Mouse (Mus musculus): ENCODE measurements around the gene Arl16. TPM values are rescaled to one million over a fixed set of nuclear protein-coding genes. Genes with fewer than 3 reads are reported as not detected.
"Not testable (repeated sequence)": the region's sequence is repeated elsewhere in the genome, so short reads cannot be mapped to it uniquely, and the experiment has no call there.

The Arl16 gene
- 1 to 10 TPM; 4.3 to 6.2 TPM for total RNA-seq (2021)
- long read RNA-seq, experiment 1, partial matches to known transcripts = 0 of 5 reads
- long read RNA-seq, experiment 1, other reads (novel, unspliced or antisense) = 1 of 5 reads
- long read RNA-seq, experiment 2, transcript Arl16-201 (5 exons, 911 nt) = major isoform, 6 of 7 reads
- long read RNA-seq, experiment 2, partial matches to known transcripts = 0 of 7 reads
- long read RNA-seq, experiment 2, other reads (novel, unspliced or antisense) = 0 of 7 reads

- peak; percentile 94 for DNase-seq (ENCODE audit: low spot score)
Observed at GRCm38 (mm10) chr11:120467051-120467735, at the start of gene Arl16. TSS of gene Arl16 (minus strand) at chr11:120467607.

- no peak for DNase-seq (ENCODE audit: low spot score)
Observed at GRCm38 (mm10) chr11:120517147-120517546, 49.7 kb upstream of the Arl16 start.

- DNase-seq (ENCODE audit: low spot score) = peak; percentile 91
Observed at GRCm38 (mm10) chr11:120515611-120516010, 48.2 kb upstream of the Arl16 start.

GRCm38 (mm10) chr11:120514262-120514661 lies 46.9 kb upstream of the Arl16 start:
- DNase-seq (ENCODE audit: low spot score) = not testable (repeated sequence)

GRCm38 (mm10) chr11:120512790-120513453 lies 45.5 kb upstream of the Arl16 start:
- DNase-seq (ENCODE audit: low spot score) = no peak

- no peak for DNase-seq (ENCODE audit: low spot score)
Observed at GRCm38 (mm10) chr11:120510375-120511030, 43.1 kb upstream of the Arl16 start.

- DNase-seq (ENCODE audit: low spot score) = no peak
Observed at GRCm38 (mm10) chr11:120509940-120510339, 42.5 kb upstream of the Arl16 start.

GRCm38 (mm10) chr11:120508290-120508870 lies 41.0 kb upstream of the Arl16 start:
- no peak for DNase-seq (ENCODE audit: low spot score)

- no peak for DNase-seq (ENCODE audit: low spot score)
Observed at GRCm38 (mm10) chr11:120507611-120508289, 40.3 kb upstream of the Arl16 start.

- DNase-seq (ENCODE audit: low spot score) = no peak
Observed at GRCm38 (mm10) chr11:120506899-120507298, 39.5 kb upstream of the Arl16 start.

GRCm38 (mm10) chr11:120505661-120506060 lies 38.3 kb upstream of the Arl16 start:
- no peak for DNase-seq (ENCODE audit: low spot score)

- no peak for DNase-seq (ENCODE audit: low spot score)
Observed at GRCm38 (mm10) chr11:120501701-120502100, 34.3 kb upstream of the Arl16 start.

GRCm38 (mm10) chr11:120501018-120501417 lies 33.6 kb upstream of the Arl16 start:
- DNase-seq (ENCODE audit: low spot score) = no peak

- no peak for DNase-seq (ENCODE audit: low spot score)
Observed at GRCm38 (mm10) chr11:120500357-120500756, 33.0 kb upstream of the Arl16 start.

GRCm38 (mm10) chr11:120499894-120500293 lies 32.5 kb upstream of the Arl16 start:
- no peak for DNase-seq (ENCODE audit: low spot score)

- no peak for DNase-seq (ENCODE audit: low spot score)
Observed at GRCm38 (mm10) chr11:120498891-120499290, 31.5 kb upstream of the Arl16 start.

- DNase-seq (ENCODE audit: low spot score) = no peak
Observed at GRCm38 (mm10) chr11:120498226-120498625, 30.8 kb upstream of the Arl16 start.

GRCm38 (mm10) chr11:120497436-120497835 lies 30.0 kb upstream of the Arl16 start:
- DNase-seq (ENCODE audit: low spot score) = no peak

GRCm38 (mm10) chr11:120493911-120494310 lies 26.5 kb upstream of the Arl16 start:
- no peak for DNase-seq (ENCODE audit: low spot score)

- DNase-seq (ENCODE audit: low spot score) = no peak
Observed at GRCm38 (mm10) chr11:120493351-120493750, 25.9 kb upstream of the Arl16 start.

GRCm38 (mm10) chr11:120492878-120493203 lies 25.4 kb upstream of the Arl16 start:
- DNase-seq (ENCODE audit: low spot score) = no peak
